Mouse (Mus musculus): ENCODE results near the gene Skint4.

The Skint4 gene

DNA sequence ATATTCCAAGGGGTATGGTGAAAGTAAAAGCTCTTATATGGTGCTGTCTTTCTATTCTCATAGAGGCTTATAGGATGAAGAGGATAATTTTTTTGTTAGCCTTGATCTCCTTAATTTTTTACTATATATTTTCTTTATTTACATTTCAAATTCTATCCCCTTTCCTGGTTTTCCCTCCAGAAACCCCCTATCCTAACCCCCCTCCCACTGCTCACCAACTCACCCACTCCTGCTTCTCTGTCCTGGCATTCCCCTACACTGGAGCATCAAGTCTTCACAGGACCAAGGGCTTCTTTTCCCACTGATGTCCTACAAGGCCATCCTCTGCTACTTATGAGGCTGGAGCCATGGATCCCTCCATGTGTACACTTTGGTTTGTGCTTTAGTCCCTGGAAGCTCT, at the start of gene Skint4:
TSS of gene Skint4 (plus strand) at position 301 of the 400 bp plus-strand sequence.
- in situ Hi-C loops (cut with MboI, MseI), result loop anchor here (5.0 kb wide), 1 partner anchor 39 kb away; no protein-coding TSS in a partner anchor

Data from T-helper 1 cell (primary cell).